Mouse (Mus musculus) gastrocnemius, postnatal 14 days (tissue): Measurements from ENCODE around the gene Slc2a10. TPM values are rescaled to one million over a fixed set of nuclear protein-coding genes. Genes with fewer than 3 reads are reported as not detected.

Experiments used
- DNase-seq: peaks from one replicate; pipeline ENCODE4 v3.0.0; 2021; ENCODE audit warnings: mixed read lengths
- intact Hi-C: fragments of 180-260 bp; cut with DNase I; formaldehyde crosslinking; loops from one replicate; pipeline ENCODE4 v1.15.1; 2025; ENCODE audit warnings: low total_unique reads
- long read RNA-seq, 2 experiments: library from polyadenylated mRNA; stranded (forward); transcript quantifications; one replicate each; pipeline ENCODE4 v2.0.0; 2021
- total RNA-seq, 2 experiments: library from RNA; stranded (reverse); gene quantifications; 2 replicates each; pipeline ENCODE4 v1.2.3; 2021

Slc2a10 gene
- 1 to 10 TPM; 2.4 to 2.7 TPM for total RNA-seq
- long read RNA-seq, experiment 1, transcript Slc2a10-201 (5 exons, 3,544 nt): major isoform, 8 of 12 reads
- long read RNA-seq, experiment 1, partial matches to known transcripts: 3 of 12 reads
- long read RNA-seq, experiment 1, other reads (novel, unspliced or antisense): 1 of 12 reads
- long read RNA-seq, experiment 2, transcript Slc2a10-201 (5 exons, 3,544 nt): major isoform, 8 of 10 reads
- long read RNA-seq, experiment 2, partial matches to known transcripts: 0 of 10 reads
- long read RNA-seq, experiment 2, other reads (novel, unspliced or antisense): 2 of 10 reads

DNA sequence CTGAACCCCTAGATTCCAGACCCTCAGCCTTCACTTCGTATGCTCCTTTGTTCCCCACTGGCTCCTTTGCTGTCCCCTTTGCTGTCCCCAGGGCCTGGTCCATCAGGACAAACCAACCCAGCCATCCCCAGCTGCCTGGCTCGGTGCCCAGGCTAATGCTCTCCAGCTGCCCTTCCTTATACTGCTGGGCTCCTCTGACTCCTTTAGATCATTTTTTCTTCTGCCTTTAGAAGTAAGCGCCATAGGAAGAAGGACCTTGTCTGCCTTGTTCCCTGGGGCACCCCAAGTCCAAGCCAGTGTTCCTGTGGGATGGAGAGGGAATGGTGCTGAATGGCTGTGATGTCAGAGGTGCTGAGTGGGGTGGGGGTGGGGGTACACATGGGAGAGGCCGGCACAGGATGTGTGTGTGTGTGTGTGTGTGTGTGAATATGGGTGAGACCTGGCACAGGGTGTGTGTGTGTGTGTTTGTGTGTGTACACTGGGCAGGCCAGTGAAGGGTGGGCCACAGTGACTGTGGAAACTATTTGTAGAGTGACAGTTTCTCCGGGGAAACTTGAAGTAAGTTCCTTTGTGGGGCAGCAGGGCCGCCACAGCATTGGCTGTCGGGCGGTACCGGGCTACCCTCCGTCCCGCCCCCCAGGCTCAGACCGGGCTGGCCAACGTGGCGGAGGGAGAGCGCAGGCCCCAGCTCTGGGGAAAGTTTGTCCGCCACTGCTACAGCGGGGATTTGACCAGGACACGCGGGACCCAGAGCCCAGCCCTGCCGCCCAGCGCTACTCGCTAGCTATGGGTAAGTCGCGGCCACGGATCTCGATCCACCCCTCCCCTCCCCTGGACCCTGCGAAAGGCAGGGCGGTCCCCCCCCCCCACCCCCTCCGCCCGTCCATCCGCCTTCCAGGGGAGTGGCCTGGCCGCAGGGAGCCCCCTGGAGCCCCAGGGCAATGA lies at the start of gene Slc2a10:
Gene Slc2a10 (plus strand): TSS at position 529 of the 945 bp plus-strand sequence.
- peak; percentile 79 for DNase-seq
- intact Hi-C loops: no loop called here

DNA sequence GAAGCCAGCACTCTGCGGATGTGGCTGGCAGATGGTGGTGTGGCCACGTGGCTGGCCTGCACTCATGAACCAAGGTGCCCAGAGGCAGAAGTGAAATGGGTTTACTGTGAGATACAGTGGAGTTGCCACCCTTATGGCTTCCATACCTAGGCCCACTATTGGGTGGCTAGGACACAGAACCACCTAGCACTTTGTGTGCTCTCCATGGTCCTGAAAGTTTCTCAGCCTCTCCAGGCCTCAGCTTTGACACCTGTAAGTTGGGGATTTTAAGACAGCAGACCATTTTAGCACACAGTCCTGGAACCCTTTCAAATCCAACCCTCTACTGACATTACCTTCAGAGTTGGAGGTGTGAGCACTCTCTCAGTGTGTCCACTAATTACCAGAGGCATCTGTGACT lies 46.9 kb upstream of the Slc2a10 start:
- intact Hi-C loops: no loop called here
- DNase-seq: no peak

- intact Hi-C loops: no loop called here
- DNase-seq: no peak
These were observed 45.4 kb upstream of the Slc2a10 start for GRCm38 (mm10) chr2:165458189-165458588.

- DNase-seq: no peak
- intact Hi-C loops: no loop called here
These were observed 43.9 kb upstream of the Slc2a10 start for GRCm38 (mm10) chr2:165459663-165460062.

DNA sequence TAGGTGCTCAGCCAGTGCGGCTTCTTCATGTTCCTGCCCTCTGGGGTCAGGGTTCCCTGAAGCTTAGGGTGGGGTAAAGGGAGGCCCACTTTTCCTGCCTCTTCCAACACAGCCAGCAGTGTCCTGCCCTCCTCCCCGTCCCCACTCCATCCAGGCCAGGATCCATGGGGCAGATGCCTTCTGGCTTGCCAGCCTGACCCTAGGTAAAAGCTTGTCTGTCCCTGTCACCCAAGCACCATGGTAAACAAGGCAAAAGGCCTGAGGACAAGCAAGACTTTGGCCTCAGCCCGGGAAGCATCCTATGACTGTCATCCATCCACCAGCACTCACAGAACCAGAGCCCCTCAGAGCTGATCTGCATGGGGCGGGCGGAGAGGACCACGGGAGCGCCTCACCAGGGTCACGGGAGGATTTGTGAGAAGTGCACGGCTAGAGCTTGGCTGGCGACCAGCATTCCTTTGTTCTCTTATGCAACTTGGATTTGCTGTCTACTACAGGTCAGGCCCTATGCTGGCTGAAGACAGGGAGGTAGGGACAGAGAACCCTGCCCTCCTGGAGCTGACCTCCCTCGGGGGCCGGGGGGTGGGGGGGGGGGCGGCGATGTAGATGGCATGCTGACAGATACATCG lies 35.6 kb upstream of the Slc2a10 start:
- no peak for DNase-seq
- intact Hi-C loops: no loop called here

DNA sequence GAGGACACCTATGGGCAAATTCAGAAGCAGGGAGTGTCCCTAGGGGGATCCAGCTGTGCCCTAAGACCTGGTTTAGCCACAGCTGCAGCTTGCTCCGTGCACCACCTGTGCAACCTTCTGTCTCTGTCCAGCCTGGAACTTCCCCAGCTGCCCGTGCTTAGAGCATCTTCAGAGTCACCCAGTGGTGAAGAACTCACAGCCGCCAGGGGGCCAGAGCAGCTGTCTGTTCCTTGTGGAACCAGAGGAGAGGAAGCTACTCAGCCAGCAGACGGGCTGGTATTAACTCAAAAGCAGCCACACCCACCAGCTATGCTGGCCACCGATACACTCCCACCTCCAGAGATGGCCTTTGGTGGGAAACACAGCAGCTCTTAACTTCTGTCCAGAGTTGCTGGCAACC lies 33.4 kb upstream of the Slc2a10 start:
- DNase-seq: peak; percentile 26
- intact Hi-C loops: no loop called here

DNA sequence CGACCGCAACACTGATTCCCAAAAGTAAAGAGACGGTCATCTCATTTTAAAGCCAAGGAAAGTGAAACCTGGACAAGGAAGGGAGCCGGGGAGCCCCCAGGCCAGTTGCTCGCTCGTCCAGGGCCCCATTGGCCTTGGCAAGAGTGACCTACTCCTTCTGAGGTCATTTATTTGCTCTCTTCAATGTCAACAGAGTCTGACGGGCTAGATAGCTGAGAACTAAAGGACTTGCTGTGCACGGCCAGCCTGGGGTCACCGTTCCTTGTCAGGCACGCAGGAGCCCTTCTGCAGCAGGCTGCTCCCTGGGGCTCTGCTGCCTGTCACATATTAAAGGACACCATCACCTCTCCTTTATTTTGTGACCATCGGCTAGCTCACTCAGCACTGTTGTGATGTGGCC lies 31.6 kb upstream of the Slc2a10 start:
- no peak for DNase-seq
- intact Hi-C loops: no loop called here

GRCm38 (mm10) chr2:165473003-165473402 lies 30.6 kb upstream of the Slc2a10 start, which contains the start of gene Slc13a3:
TSS of gene Slc13a3 (minus strand) at chr2:165473230.
- intact Hi-C loops: no loop called here
- DNase-seq: no peak

GRCm38 (mm10) chr2:165475412-165475811 lies 28.2 kb upstream of the Slc2a10 start:
- DNase-seq: no peak

GRCm38 (mm10) chr2:165475850-165476249 lies 27.7 kb upstream of the Slc2a10 start:
- intact Hi-C loops: no loop called here
- DNase-seq: no peak

More at GRCm38 (mm10) chr2:165475412-165475811, 28.2 kb upstream of the Slc2a10 start:
- intact Hi-C loops: no loop called here

DNA sequence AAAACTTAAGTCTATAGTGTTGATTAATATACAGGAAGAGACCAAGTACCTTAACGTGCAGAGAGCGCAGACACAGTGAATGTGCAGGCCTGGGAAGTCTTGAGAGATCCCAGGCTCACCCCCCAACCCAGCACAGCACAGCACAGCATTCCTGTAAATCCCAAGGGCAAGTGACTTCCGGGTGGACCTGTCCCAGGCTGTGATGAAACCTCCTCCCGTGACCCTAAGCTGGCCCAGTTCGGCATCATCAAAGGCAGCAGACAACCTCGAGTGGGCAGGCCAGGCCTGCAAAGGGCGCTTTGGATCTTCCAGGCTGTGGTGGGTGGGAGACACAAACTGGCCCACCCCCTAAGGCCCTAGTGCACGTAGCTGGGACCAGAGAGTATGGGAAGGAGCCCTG lies 21.6 kb upstream of the Slc2a10 start:
- intact Hi-C loops: loop anchor here (10.0 kb wide), 1 partner anchor 117 kb away; the partner anchor contains the start of gene Zfp663
- DNase-seq: no peak

GRCm38 (mm10) chr2:165484152-165484551 lies 19.4 kb upstream of the Slc2a10 start:
- DNase-seq: no peak
- intact Hi-C loops: loop anchor here (10.0 kb wide), 1 partner anchor 119 kb away; the partner anchor contains the start of gene Zfp663

- intact Hi-C loops: loop anchor here (5.0 to 10.0 kb wide), 2 partner anchors 94 to 121 kb away; partner anchors contain the start of gene Zfp663
- DNase-seq: no peak
These were observed 17.8 kb upstream of the Slc2a10 start for GRCm38 (mm10) chr2:165485826-165486225.

DNA sequence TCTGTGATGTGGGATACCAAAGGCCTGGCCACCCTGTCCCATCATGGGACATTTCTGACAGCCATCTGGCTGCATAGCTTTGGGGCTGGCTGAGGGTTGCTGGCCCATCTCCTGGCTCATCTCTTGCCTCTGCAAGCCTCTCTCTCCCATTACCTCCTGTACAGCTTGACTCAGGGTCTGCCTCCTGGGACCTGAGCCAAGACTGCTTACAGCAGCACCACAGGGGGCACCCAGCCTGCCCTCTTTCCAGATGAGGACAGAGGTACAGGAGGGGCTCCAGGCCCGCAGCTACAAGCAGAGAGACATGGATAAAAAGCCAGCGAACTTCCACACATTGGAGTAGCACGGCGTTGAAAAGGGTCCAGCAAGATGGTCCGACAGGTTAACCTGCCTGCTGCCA lies 17.2 kb upstream of the Slc2a10 start:
- intact Hi-C loops: loop anchor here (5.0 to 10.0 kb wide), 2 partner anchors 94 to 122 kb away; partner anchors contain the start of gene Zfp663

DNA sequence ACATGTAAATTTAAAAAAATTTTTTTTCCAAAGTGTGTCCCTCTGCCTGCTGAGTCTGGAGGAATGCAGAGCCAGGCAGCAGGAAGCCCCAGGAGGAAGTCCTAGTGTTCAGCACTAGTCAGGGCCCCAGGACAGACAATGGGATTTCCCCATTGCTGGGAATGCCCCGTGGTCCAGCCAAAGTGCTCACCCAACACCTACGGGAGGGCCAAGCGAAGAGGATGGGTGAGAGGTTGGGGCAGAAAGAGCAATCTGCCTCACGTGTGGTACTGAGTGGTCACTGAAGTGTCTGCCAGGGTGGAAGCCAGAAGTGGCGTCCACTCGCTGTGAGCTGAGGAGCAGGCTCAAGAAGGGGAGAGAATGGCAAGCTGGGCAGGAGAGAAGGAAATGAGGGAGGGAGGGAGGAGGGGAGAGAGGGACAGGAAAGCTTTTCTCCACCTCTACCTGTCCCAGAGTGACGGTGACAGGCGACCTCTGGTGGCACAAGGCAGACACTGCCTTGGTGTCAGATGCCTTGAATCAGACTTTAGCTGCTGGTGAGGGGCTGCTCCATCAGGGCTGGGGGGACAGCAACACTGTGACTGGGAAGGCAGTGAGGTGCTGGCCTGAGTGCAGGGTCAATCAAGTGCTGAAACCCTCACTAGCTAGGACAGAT lies 16.6 kb upstream of the Slc2a10 start:
- DNase-seq: peak; percentile 51
- intact Hi-C loops: loop anchor here (5.0 to 10.0 kb wide), 2 partner anchors 95 to 122 kb away; partner anchors contain the start of gene Zfp663

More for the DNA sequence above, 17.2 kb upstream of the Slc2a10 start:
- no peak for DNase-seq

DNA sequence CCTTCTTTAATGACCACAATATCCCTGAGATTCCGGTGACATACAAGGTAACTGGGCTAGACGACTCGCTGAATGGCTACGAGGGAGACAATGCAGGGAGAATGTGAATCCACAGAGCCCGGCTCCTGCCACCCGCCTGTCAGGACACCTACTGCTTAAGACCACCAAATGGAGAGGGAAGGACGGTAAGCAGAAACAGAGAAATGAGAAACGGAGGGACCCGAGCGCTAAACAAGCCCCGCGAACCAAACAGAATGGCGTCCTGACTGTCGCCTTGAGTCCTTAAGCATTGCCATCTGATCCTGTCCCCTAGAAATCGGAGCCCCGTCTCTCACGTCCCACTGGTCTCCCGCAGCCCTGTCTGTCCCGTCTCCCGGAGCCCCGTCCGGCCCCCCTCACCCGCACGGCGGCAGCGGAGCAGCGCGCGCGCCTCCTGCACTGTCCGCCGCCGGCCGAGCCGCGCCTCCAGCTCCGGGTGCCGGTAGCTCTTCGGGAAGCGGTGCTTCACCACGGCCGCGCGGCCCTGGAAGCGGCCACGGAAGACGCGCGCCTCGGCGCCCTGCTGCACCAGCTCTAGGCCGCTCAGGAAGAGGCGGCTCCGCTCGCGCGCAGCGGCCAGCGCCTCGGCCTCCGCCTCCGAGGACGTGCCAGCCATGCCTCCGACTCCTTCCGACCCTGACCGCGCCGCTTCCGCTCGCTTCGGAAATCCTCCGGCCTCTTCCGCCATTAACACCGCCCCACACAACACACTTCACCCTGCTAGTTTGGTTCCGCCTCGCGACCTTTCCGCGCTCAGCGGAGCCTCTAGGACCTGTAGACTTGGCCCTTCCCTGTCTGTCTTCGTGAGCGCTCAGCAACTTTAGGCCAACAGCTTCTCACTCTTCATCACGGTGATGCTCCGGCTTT lies 10.7 kb upstream of the Slc2a10 start, which contains the start of gene Trp53rka:
Gene Trp53rka (minus strand): TSS at position 677 of the 906 bp plus-strand sequence.
- intact Hi-C loops: no loop called here
- peak; percentile 81 for DNase-seq

GRCm38 (mm10) chr2:165493587-165494210 lies 9.9 kb upstream of the Slc2a10 start:
- DNase-seq: no peak
- intact Hi-C loops: no loop called here

- intact Hi-C loops: no loop called here
- no peak for DNase-seq
These were observed 9.1 kb upstream of the Slc2a10 start for GRCm38 (mm10) chr2:165494495-165494894.
